Mouse (Mus musculus) right cerebral cortex, postnatal 25 days (tissue): ENCODE measurements around the gene Gm47429.
"Not testable (repeated sequence)": the region's sequence is repeated elsewhere in the genome, so short reads cannot be mapped to it uniquely, and the experiment has no call there.

Experiments used
- DNase-seq: peaks from one replicate; pipeline ENCODE4 v3.0.0; 2022

Gm47429 gene

DNA sequence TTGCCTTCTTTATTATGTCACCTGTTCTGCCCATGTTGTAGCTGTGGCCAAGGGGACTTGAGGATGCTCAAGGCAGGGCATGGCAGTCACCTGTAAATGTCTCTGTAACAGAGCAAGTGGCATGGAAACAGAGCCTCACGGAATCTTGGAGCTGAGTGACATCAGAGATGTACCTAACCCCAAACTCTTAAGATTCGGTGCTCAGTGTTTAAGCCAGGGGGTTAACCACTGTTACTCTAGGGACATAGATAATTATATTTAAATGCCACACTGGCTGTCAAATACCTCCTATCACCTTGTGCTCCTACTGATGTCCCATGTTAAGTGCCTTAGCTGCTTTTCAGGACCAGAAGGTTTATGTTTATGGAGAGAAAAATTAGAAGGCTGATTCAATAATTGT, at the start of gene Gm47429:
Gene Gm47429, minus strand, starts transcription at position 101 of the 400 bp plus-strand sequence.
- DNase-seq = no peak

- not testable (repeated sequence) for DNase-seq
These were observed 44.8 kb upstream of the Gm47429 start for GRCm38 (mm10) chr13:50488510-50488909.

- DNase-seq = no peak
These were observed 23.3 kb upstream of the Gm47429 start, which contains the start of gene Nutm2 for GRCm38 (mm10) chr13:50467007-50467406. TSS of gene Nutm2 (plus strand) at chr13:50467307.

DNA sequence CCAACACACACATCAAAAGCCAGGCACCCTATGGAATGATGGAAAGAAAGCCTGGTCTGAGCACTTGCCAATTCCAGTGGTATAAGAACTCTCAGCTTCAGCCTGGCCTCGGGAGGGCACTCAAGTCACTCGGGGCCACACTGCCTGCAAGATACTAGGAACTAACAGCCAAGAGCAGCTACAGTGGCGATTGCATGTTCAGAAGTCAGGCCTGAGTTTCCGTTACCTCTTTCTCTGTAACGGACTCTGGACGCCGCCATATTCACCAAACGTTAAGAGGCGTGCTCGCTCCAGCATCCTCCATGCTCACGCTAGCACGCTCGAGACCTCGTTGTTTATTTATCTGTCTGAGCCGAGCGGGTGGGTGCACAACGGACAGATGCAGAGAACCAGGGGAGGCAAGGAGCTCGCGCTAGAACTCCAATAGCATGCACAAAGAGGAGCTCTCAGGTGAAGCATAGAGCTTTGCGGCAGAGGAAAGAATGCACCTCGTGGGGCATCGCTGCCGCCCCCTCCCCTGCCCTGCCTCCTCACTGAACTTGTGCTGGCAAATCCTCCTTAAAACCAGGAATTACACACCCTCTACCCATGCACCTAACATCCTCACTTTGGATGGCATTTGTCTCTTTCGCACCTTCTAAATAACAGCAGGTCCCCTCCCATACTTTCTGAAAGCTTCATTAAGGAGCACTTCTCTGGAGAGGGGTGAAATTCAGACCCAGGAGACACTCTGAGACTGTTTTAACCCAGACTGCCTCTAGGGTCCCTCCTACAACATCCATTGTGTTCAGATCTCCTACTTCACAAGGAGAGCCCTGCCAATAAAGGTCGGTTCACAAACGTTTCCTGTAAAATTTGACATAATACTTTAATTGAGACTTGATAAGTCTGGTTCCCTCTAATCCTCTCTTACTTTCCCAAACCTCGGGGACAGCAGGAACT, 21.2 kb upstream of the Gm47429 start:
- DNase-seq = no peak

DNA sequence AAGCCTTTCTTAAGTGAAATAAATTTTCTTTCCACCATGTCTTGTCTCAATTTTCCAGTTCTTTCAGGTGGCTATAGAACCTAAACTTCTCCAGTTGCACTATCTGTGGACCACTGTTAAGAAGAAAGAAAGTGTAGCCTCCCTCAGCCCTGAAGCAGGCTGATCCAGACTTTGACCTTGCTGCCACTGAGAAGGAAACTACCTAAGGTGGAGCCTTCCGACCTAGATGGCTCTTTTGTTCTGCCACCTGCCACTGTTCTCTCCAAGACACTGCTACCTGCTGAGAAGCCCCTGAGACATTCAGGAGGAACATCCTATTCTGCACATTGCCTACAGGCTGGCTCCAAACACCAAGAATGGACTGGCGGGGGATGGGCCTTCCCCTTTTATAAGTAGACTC, 16.7 kb upstream of the Gm47429 start:
- DNase-seq = not testable (repeated sequence)

DNA sequence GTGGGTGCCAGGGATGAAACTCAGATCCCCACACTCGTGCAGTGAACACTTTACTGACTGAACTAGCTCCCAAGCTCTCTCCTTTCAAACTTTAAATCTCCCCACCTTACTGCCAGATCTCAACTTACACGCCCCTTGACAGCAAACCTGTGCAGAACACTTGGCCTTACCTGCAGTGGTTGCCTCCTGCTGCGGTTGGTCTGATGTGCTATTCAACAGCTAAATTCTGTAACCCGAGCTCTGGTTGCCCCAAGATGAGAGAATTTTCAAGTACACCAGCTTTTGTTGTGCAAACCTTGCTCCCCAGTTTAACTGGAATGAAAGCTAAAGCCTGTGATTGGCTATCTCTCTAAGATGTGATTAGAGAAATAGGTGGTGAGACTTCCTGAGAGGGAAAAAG, 9.7 kb upstream of the Gm47429 start:
- no peak for DNase-seq

DNA sequence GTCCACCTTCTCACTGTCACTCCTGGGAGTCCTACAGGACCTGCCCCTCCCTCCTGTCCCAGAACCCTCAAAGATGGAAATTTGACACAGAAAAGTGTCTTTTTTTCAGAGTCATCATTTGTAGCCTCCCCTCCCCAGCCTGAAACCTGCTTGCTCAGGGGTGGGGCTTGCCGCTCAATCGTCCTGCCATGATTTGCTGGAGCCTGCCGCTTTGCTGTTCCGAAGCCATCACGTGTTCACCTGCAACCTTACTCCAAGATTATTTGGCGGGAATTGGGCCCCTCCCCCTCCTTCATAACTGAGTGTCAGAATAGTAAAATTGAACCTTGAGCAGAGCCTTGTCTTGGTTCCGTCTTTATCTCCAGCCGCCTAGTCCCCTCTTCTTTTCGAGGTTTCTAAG, 8.6 kb upstream of the Gm47429 start:
- not testable (repeated sequence) for DNase-seq

- DNase-seq = no peak
These were observed 1.5 kb upstream of the Gm47429 start for GRCm38 (mm10) chr13:50445261-50445660.

GRCm38 (mm10) chr13:50426686-50427085, 17.0 kb downstream of the Gm47429 start:
- no peak for DNase-seq

DNA sequence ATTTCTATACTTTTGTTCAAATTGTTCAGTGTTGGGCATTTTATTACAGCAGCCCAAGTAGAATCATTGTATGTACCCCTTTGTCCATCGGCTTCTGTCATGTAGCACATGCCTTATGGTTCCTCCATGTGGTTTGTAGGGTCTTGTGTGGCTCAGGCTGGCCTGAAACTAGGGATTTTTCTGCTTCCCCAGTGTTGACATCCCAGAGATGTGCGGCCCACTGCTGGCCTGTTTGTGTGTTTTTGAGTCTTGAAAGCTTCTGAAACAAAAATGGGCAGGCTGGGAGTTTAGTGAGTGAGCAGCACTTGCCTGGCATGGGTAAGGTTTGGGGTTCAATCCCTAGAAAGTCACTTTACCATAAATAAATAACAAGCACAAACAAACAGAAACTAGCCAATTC, 19.2 kb downstream of the Gm47429 start:
- no peak for DNase-seq

- no peak for DNase-seq
These were observed 20.0 kb downstream of the Gm47429 start for GRCm38 (mm10) chr13:50423625-50424209.

GRCm38 (mm10) chr13:50418421-50418820, 25.3 kb downstream of the Gm47429 start:
- DNase-seq = no peak

- DNase-seq = peak; percentile 81
These were observed 26.1 kb downstream of the Gm47429 start, which contains the start of gene Fbxw17 for GRCm38 (mm10) chr13:50417389-50418183. TSS of gene Fbxw17 (plus strand) at chr13:50417864.
